Mouse (Mus musculus) hindbrain, postnatal 0 days (tissue): ENCODE data around the gene Zfp189. TPM values are rescaled to one million over a fixed set of nuclear protein-coding genes. Genes with fewer than 3 reads are reported as not detected.

Experiments used
- ATAC-seq: fragments of 200-750 bp; cut with Nextera tagmentation; 2 replicates; pipeline ENCODE4 v1.8.0; 2017; ENCODE audit warnings: mild to moderate bottlenecking, moderate TSS enrichment, moderate library complexity
- DNase-seq: peaks from one replicate; pipeline ENCODE4 v3.0.0-alpha.2; 2015; ENCODE audit warnings: low spot score
- H3K27ac ChIP-seq: fragments of 300-500 bp; sonication (generic); 2 replicates; pipeline ENCODE4 v1.5.1; 2014; ENCODE audit warnings: mild to moderate bottlenecking
- H3K27me3 ChIP-seq: fragments of 300-500 bp; sonication (generic); 2 replicates; pipeline ENCODE4 v1.6.1; 2014; ENCODE audit warnings: low read length, mixed read lengths; ENCODE audit not compliant: insufficient read depth
- H3K36me3 ChIP-seq: fragments of 300-500 bp; sonication (generic); 2 replicates; pipeline ENCODE4 v1.6.1; 2014; ENCODE audit warnings: low read length, mixed read lengths; ENCODE audit not compliant: insufficient read depth
- H3K4me1 ChIP-seq: fragments of 300-500 bp; sonication (generic); 2 replicates; pipeline ENCODE4 v1.6.1; 2014; ENCODE audit warnings: antibody characterized with exemption, low read length, mixed read lengths; ENCODE audit not compliant: insufficient read depth
- H3K4me2 ChIP-seq: fragments of 300-500 bp; sonication (generic); 2 replicates; pipeline ENCODE4 v1.6.1; 2014; ENCODE audit warnings: low read depth, mild to moderate bottlenecking, low read length, moderate library complexity, mixed read lengths
- H3K4me3 ChIP-seq: fragments of 300-500 bp; sonication (generic); 2 replicates; pipeline ENCODE4 v1.5.1; 2014; ENCODE audit warnings: low read length
- H3K9ac ChIP-seq: fragments of 300-500 bp; sonication (generic); replicated peaks from 2 replicates; pipeline ENCODE4 v1.6.1; 2014; ENCODE audit warnings: mild to moderate bottlenecking, low read length, moderate library complexity, mixed read lengths
- H3K9me3 ChIP-seq: fragments of 300-500 bp; sonication (generic); 2 replicates; pipeline ENCODE4 v1.6.1; 2016; ENCODE audit warnings: low read length, mixed read lengths
- CTCF ChIP-seq: IDR thresholded peaks from 2 replicates; pipeline ENCODE4 v1.5.1; 2016; ENCODE audit warnings: antibody characterized with exemption, control low read depth, low read depth
- WGBS: fragments of 180-500 bp; shearing (Covaris S2); extraction: QIAGEN DNeasy Blood & Tissue Kit; methylation state at CpG from one replicate; pipeline ENCODE4 v1.1.7; 2014; 5-methylcytosine and 5-hydroxymethylcytosine counted together
- polyA plus RNA-seq: library from polyadenylated mRNA; unstranded; fragments of >200 nt; fragmentation: Nextera tagmentation; extraction: Ambion mirVana; gene quantifications from 2 replicates; pipeline ENCODE4 v1.2.1, GENCODE M21; 2015
- total RNA-seq: library from RNA; depleted of rRNA; stranded (reverse); fragments of >200 nt; gene quantifications from 2 replicates; pipeline ENCODE4 v1.2.3, GENCODE M21; 2014

Gene Zfp189
- total and polyA plus RNA-seq, 2 experiments from 2014 or later, result 5.1 to 5.2 TPM

DNA sequence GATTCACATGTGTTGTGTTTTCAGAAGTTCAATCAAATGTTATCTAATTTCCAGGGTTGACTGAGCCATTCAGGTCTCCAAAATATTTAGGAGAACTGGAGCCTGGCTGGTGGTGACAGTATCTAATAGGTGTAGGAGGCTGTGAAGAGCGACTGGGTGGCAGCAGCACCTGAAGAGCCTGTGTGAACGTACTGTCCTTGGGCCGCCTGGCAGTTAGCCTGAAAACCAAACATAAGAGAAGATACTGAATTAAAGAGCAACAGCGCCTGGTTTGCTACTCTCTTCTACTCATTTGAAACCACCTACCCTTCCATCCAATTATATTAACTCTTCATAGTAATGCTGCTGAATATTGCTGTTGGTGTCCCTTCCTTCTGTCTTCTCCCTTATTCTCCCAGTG, 15.7 kb downstream of the Zfp189 start:
- no peaks in the 10 kb centered on the region for H3K9me3 ChIP-seq
- H3K4me1 ChIP-seq, result no peaks in the 10 kb centered on the region
- WGBS, result 87% methylated on average over 4 of the region's 4 CpGs
- no peak overlapping the region for H3K4me3 ChIP-seq
- TF ChIP-seq CTCF, result no peak
- peaks cover 5% of the 10 kb centered on the region for H3K36me3 ChIP-seq
- no peaks in the 10 kb centered on the region for H3K27me3 ChIP-seq
- DNase-seq, result no peak
- ATAC-seq, result no peak
- H3K27ac ChIP-seq, result no peak overlapping the region
- H3K9ac ChIP-seq, result no peak overlapping the region
- no peak overlapping the region for H3K4me2 ChIP-seq

DNA sequence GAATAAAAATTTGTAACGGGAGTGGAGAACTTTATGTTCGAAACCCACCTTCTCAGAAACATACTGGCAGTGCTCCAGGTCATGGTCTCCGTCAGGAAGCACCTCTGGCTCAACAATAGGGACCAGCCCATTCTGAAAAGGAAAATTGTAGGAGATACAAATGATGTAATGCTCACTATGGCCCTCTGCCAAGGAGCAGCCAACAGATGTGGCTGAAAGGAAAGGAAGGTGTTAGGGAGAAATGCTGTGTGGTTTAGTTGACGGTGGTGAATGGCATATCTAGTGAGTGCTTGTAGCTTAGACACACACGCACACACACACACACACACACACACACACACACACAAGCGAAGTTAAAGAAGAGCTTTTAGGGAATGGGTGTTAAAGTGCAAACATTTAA, 18.7 kb downstream of the Zfp189 start:
- Histone ChIP-seq H3K27ac (no peak overlapping the region), H3K4me1 (no peaks in the 10 kb centered on the region), H3K9ac (no peak overlapping the region), H3K4me2 (no peak overlapping the region), H3K27me3 (no peaks in the 10 kb centered on the region), H3K9me3 (no peaks in the 10 kb centered on the region), H3K36me3 (no peaks in the 10 kb centered on the region), H3K4me3 (no peak overlapping the region)
- no peak for ATAC-seq
- peak; percentile 4 for DNase-seq
- TF ChIP-seq CTCF, result no peak
- 67% methylated on average over 6 of the region's 6 CpGs for WGBS

DNA sequence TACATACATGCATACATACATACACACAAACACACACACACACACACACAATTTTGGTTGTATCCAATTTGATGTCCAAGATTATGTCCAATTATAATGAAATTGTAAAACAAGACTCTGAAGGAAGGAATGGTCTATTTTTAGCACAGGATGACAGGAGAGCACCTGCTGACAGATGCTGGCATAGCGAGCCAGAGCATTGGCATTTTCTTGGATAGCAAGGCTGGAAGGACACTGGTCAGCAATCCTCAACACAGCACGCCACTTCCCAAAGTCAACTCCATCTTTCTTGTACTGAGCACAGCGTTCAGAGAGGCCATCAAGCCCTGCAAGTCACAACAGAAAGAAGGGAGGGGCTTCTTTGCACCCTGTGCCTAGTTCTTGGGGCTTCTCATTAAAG, 20.0 kb downstream of the Zfp189 start:
- no peaks in the 10 kb centered on the region for H3K36me3 ChIP-seq
- no peaks in the 10 kb centered on the region for H3K4me1 ChIP-seq
- H3K27me3 ChIP-seq, result no peaks in the 10 kb centered on the region
- peak; percentile 3 for DNase-seq
- no peak overlapping the region for H3K4me2 ChIP-seq
- no peak overlapping the region for H3K4me3 ChIP-seq
- no peak for TF ChIP-seq CTCF
- 68% methylated on average over 3 of the region's 3 CpGs for WGBS
- no peaks in the 10 kb centered on the region for H3K9me3 ChIP-seq
- ATAC-seq, result no peak
- H3K9ac ChIP-seq, result no peak overlapping the region
- no peak overlapping the region for H3K27ac ChIP-seq

DNA sequence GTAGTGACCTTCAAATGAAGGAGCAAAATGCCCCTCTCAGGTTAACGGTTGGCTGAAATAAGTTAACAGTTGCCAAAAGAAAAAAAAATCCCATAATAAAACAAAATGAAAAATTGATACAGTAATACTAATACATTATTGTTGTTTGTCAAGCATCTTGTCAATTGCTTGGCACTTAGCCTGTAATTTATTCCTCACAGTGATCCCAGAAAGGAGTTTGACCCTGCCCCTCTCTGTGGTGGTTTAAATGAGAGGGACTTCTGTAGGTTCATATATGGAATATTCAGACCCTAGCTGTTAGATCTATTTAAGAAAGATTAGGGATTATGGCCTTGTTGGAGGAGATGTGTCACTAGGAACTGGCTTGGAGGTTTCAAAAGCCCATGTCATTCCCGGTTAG, 25.1 kb downstream of the Zfp189 start:
- no peak for TF ChIP-seq CTCF
- Histone ChIP-seq H3K4me3 (no peak overlapping the region), H3K27ac (no peak overlapping the region), H3K9me3 (no peaks in the 10 kb centered on the region), H3K36me3 (no peaks in the 10 kb centered on the region), H3K4me2 (no peak overlapping the region), H3K4me1 (no peaks in the 10 kb centered on the region), H3K27me3 (no peaks in the 10 kb centered on the region), H3K9ac (no peak overlapping the region)
- ATAC-seq, result no peak
- DNase-seq, result no peak
- WGBS, result 81% methylated on average over 2 of the region's 2 CpGs

DNA sequence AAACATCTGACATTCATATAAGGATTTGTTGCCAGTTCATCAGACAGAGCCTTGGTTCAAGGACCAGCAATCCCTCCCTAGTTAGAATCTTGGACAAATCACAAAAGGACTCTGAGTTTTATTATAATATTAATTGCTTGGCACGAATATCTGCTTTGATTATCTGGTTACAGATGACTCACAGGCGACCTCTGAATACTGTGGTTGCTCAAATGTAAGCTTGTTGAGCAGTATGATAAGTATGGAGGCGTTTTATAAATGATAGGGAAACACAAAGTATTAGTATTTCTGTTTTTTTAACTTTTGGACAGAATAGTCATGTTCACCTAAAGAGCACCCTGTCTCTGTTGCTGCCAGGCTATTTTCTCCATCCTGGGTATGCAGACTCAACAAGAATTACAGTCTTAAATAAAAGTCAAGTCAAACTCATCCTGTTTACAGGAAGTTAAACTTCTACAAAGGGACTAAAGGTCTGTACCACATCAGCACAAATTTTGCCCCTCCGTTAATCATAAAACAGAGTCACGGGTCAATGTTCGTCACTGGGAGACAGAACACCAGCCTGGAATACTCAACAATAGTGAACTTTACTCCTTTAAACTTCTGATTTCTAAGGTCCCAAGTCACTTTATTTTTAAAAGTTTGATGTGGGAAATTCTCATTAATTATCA, 26.0 kb downstream of the Zfp189 start:
- DNase-seq (no peak), ATAC-seq (no peak)
- no peak for TF ChIP-seq CTCF
- no peaks in the 10 kb centered on the region for H3K36me3 ChIP-seq
- H3K27me3 ChIP-seq, result no peaks in the 10 kb centered on the region
- no peak overlapping the region for H3K9ac ChIP-seq
- no peaks in the 10 kb centered on the region for H3K4me1 ChIP-seq
- no peak overlapping the region for H3K4me3 ChIP-seq
- H3K9me3 ChIP-seq, result no peaks in the 10 kb centered on the region
- H3K4me2 ChIP-seq, result no peak overlapping the region
- WGBS, result 78% methylated on average over 6 of the region's 6 CpGs
- no peak overlapping the region for H3K27ac ChIP-seq

DNA sequence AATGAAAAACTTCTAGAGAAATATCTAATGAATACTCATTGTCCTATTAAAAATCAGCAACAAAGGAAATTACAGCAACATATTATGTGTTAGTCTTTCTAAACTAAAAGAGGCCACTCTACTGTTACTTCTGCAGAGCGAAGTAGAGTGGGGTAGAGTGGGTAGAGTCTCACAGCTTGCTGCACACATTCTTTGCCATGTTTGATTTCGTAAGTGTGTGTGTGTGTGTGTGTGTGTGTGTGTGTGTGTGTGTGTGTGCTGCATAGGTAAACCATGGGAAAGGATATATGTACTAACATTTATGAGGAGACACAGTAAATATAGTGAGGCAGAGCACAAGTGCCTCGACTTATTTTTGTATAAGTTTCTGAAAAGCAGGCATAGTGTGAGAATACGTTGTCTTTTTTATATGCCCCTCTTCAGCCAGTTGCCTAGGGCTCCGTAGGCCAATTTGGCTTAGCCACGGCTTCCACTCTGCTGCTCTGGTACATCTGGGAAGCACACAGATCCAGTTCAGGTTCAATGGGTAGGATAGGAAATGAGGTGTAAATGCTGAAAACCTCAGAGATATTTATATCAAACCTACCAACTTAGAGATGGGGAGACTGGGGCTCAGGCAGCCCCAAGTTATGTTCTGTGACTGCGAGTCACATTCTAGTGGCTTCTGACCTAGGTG, 26.7 kb downstream of the Zfp189 start:
- Histone ChIP-seq H3K4me3 (no peak overlapping the region), H3K36me3 (no peaks in the 10 kb centered on the region), H3K27ac (no peak overlapping the region), H3K9me3 (no peaks in the 10 kb centered on the region), H3K4me1 (no peaks in the 10 kb centered on the region), H3K9ac (no peak overlapping the region), H3K4me2 (no peak overlapping the region), H3K27me3 (no peaks in the 10 kb centered on the region)
- TF ChIP-seq CTCF, result no peak
- ATAC-seq, result no peak
- 84% methylated on average over 7 of the region's 7 CpGs for WGBS
- no peak for DNase-seq

DNA sequence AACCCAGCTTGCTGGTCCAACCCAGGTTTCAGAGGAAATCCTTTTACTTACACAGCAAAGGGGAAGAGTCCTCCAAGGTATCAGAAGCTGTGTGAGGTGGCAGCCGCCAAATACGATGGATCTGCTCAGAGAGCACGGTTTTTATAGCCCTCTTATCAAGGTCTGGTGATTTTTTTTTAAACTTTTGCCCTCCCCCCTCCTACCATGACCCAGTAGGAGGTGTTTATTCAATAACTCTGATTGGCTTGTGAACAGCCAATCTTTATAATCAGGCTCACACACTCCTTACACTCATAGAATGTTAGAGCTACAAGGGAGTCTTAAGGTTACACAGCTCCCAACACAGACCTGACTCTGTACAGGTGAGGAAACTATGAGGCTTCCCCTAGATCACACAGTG, 28.4 kb downstream of the Zfp189 start, which contains the start of gene Aldob:
Aldob (minus strand) TSS at position 164 of the 400 bp plus-strand sequence.
- H3K27me3 ChIP-seq, result no peaks in the 10 kb centered on the region
- H3K4me1 ChIP-seq, result no peaks in the 10 kb centered on the region

More for the DNA sequence above, 28.4 kb downstream of the Zfp189 start, which contains the start of gene Aldob:
- H3K4me3 ChIP-seq, result no peak within 1 kb of the TSS
- no peaks in the 10 kb centered on the region for H3K9me3 ChIP-seq
- H3K4me2 ChIP-seq, result no peak within 1 kb of the TSS
- TF ChIP-seq CTCF, result no peak
- 61% methylated on average over 3 of the region's 3 CpGs for WGBS
- no peaks in the 10 kb centered on the region for H3K36me3 ChIP-seq
- DNase-seq, result no peak
- no peak within 1 kb of the TSS for H3K9ac ChIP-seq
- no peak for ATAC-seq
- no peak within 1 kb of the TSS for H3K27ac ChIP-seq
